Mouse (Mus musculus): ENCODE data around the gene Smarca5. TPM values are rescaled to one million over a fixed set of nuclear protein-coding genes. Genes with fewer than 3 reads are reported as not detected.

Smarca5 gene
- total and polyA plus RNA-seq, 2 experiments from 2014 or later, result 33.3 to 46.7 TPM

DNA sequence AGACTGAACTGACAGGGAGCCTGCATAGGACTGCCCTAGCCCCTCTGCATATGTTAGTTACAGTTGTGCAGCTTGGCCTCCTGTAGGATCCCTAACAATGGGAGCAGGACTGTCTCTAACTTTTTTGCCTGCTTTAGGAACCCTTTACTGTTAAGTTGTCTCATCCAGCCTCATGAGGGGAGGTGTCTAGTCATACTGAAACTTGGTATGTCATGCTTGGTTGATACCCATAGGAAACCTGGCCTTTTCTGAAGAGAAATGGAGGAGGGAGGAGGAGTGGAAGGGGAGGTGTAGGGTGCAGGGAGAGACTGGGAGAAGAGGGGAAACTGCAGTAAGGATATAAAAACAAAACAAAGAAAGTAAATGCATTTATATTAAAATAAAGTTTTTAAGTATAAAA lies 7.0 kb downstream of the Smarca5 start:
- H3K4me1 ChIP-seq (ENCODE audit: insufficient read depth), result no peaks in the 10 kb centered on the region
- ATAC-seq (no peak), DNase-seq (no peak)
- peaks cover 35% of the 10 kb centered on the region for H3K36me3 ChIP-seq (ENCODE audit: insufficient read depth)
- H3K4me3 ChIP-seq (ENCODE audit: low read depth, low read length), result no peak overlapping the region
- TF ChIP-seq CTCF (IDR thresholded peaks at IDR 0.05; ENCODE audit: low read depth), result no peak
- no peak overlapping the region for H3K27ac ChIP-seq (ENCODE audit: low read depth, low read length)
- H3K4me2 ChIP-seq (ENCODE audit: low read depth), result no peak overlapping the region
- no peaks in the 10 kb centered on the region for H3K9me3 ChIP-seq (ENCODE audit: low read length)
- H3K9ac ChIP-seq, result no peak overlapping the region
- no peaks in the 10 kb centered on the region for H3K27me3 ChIP-seq (ENCODE audit: insufficient read depth, low read length)

DNA sequence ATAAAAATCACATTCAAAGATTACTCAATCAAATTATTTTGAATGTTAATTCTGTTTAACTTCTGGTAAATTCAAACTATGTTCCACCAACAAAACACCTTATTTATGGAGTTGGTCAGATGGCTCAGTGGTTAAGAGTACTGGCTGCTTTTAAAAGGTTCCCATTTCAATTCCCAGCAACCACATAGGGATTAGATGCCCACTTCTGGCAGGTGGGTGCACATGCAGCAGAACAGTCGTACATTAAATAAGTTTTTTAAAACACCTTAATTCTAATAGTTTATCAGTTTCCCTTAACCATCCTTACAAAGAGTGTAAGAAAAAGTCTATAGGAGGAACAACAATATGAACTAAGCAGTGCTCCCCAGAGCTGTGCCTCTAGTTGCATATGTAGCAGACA lies 24.8 kb downstream of the Smarca5 start:
- DNase-seq (no peak), ATAC-seq (no peak)
- Histone ChIP-seq H3K4me2 (ENCODE audit: low read depth) (no peak overlapping the region), H3K9me3 (ENCODE audit: low read length) (no peaks in the 10 kb centered on the region), H3K4me3 (ENCODE audit: low read depth, low read length) (no peak overlapping the region), H3K9ac (no peak overlapping the region), H3K4me1 (ENCODE audit: insufficient read depth) (no peaks in the 10 kb centered on the region), H3K36me3 (ENCODE audit: insufficient read depth) (peaks cover 43% of the 10 kb centered on the region), H3K27me3 (ENCODE audit: insufficient read depth, low read length) (no peaks in the 10 kb centered on the region), H3K27ac (ENCODE audit: low read depth, low read length) (no peak overlapping the region)
- 87% methylated on average over 1 of the region's 1 CpGs for WGBS
- TF ChIP-seq CTCF (IDR thresholded peaks at IDR 0.05; ENCODE audit: low read depth), result no peak

DNA sequence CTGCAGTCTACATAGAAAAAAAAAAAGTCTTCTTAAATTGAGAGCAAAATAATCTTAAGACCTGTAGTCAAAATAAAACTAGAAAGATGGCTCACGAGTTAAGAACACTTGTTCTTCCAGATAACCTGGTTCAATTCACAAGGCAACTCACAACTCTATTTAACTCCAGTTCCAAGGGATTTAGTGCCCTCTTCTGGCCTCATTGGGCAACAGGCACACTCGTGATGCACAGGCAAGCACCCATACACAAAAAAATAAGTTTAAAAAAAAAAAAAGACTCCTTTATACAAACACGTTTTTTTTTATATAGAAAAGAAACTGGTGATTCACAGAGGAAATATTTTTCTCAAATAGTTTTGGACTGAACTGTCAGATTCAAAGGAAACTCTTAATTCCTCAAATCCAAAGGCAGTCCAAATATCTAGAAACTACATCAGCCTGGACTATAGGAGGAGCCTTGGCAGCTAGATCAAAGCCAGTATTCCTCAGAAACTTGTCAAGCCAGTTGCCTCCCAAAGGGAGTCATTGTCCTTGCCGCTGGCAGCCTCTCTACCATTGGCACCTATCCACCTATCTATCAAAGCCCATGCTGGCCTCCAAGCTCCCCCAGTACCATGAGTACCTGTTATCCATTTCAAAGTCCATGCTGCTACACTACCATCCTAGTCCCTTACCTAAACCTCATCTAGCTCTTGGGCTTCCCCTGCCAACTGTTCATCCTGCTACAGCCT lies 28.5 kb downstream of the Smarca5 start:
- Histone ChIP-seq H3K4me2 (ENCODE audit: low read depth) (no peak overlapping the region), H3K4me1 (ENCODE audit: insufficient read depth) (no peaks in the 10 kb centered on the region), H3K9me3 (ENCODE audit: low read length) (no peaks in the 10 kb centered on the region), H3K27ac (ENCODE audit: low read depth, low read length) (no peak overlapping the region), H3K9ac (no peak overlapping the region), H3K36me3 (ENCODE audit: insufficient read depth) (peaks cover 50% of the 10 kb centered on the region), H3K27me3 (ENCODE audit: insufficient read depth, low read length) (no peaks in the 10 kb centered on the region), H3K4me3 (ENCODE audit: low read depth, low read length) (no peak overlapping the region)
- ATAC-seq (no peak; the same call in 1 of the 2 replicates), DNase-seq (peak; percentile 64)
- peak; percentile 59 for TF ChIP-seq CTCF (IDR thresholded peaks at IDR 0.05; ENCODE audit: low read depth)
- 57% methylated on average over 4 of the region's 4 CpGs for WGBS

DNA sequence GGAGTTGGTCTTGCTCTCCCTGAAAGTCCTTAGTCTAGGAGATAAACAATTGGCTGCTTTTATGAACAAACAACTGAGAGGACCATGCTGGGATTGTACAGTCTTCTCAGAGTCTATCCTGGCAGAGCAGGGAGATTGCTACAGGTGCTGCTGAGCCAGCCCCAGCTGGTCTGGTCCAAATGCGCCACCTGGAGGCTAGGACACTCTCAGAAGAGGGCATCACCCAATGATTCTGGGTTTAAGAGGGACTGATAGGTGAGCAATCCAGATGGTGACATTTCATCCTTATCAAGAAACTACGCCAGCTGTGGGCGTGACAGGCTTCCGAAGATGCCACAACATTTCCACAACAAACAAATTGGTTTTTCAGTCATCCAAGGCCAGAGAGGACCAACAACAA lies 51.2 kb downstream of the Smarca5 start:
- peak; percentile 70 for TF ChIP-seq CTCF (IDR thresholded peaks at IDR 0.05; ENCODE audit: low read depth)
- no peaks in the 10 kb centered on the region for H3K27me3 ChIP-seq (ENCODE audit: insufficient read depth, low read length)
- H3K36me3 ChIP-seq (ENCODE audit: insufficient read depth), result no peaks in the 10 kb centered on the region
- H3K4me2 ChIP-seq (ENCODE audit: low read depth), result no peak overlapping the region
- H3K4me3 ChIP-seq (ENCODE audit: low read depth, low read length), result no peak overlapping the region
- no peaks in the 10 kb centered on the region for H3K4me1 ChIP-seq (ENCODE audit: insufficient read depth)
- H3K9me3 ChIP-seq (ENCODE audit: low read length), result no peaks in the 10 kb centered on the region
- ATAC-seq (peak; percentile 73), DNase-seq (peak; percentile 68)
- 55% methylated on average over 4 of the region's 4 CpGs for WGBS
- no peak overlapping the region for H3K27ac ChIP-seq (ENCODE audit: low read depth, low read length)
- no peak overlapping the region for H3K9ac ChIP-seq

DNA sequence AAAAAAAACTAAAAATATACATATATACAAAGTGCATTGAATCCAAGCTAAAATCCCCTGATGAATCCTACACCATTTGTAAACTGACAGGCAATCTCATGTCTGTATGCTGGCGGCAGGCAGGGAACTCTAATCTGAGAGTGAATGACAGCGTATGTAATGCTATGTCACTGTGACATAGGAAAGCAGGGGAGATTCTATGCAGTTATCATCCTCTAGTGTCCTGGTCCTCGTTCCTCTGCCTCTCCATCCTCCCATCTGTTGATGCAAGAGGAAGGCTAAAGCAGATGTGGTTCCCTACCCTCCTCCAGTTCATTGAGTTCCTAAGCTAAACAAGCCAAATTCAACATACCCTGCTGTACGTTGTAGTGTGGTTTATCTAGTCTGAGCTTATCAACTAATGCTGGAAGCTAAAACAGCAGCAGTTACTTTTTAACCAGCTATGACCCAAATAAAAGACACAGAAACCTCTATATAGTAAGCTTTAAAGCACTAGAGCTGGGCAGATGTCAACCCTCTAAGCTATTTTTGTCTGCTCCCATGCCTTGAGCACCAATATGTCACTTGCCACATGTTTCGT lies 55.5 kb downstream of the Smarca5 start:
- no peaks in the 10 kb centered on the region for H3K36me3 ChIP-seq (ENCODE audit: insufficient read depth)
- H3K9ac ChIP-seq, result no peak overlapping the region
- no peaks in the 10 kb centered on the region for H3K27me3 ChIP-seq (ENCODE audit: insufficient read depth, low read length)
- H3K4me2 ChIP-seq (ENCODE audit: low read depth), result no peak overlapping the region
- H3K27ac ChIP-seq (ENCODE audit: low read depth, low read length), result no peak overlapping the region
- no peak for TF ChIP-seq CTCF (IDR thresholded peaks at IDR 0.05; ENCODE audit: low read depth)
- no peak overlapping the region for H3K4me3 ChIP-seq (ENCODE audit: low read depth, low read length)
- DNase-seq (no peak), ATAC-seq (no peak)
- WGBS, result 79% methylated on average over 5 of the region's 5 CpGs
- no peaks in the 10 kb centered on the region for H3K4me1 ChIP-seq (ENCODE audit: insufficient read depth)
- H3K9me3 ChIP-seq (ENCODE audit: low read length), result no peaks in the 10 kb centered on the region

DNA sequence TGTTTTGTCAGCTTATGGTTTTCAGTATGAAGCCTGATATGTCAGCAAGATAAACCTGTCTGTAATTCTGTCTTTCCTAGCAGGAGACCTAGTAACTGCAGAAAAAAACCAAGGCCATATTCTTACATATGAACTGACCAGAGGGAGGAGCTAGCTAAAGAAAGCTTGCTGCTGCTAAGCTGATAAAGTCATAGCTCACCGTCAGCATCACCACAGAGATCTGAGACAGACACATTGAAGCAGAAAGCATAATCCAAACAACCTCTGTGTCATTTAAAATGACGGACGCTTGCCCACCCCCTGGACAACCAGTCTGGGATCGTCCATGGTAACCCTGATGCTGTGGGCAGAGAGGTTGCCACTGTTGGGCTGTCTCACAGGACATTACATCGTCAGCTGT lies 56.7 kb downstream of the Smarca5 start:
- 80% methylated on average over 5 of the region's 5 CpGs for WGBS
- ATAC-seq, result no peak
- Histone ChIP-seq H3K27me3 (ENCODE audit: insufficient read depth, low read length) (no peaks in the 10 kb centered on the region), H3K4me1 (ENCODE audit: insufficient read depth) (no peaks in the 10 kb centered on the region), H3K36me3 (ENCODE audit: insufficient read depth) (no peaks in the 10 kb centered on the region), H3K9ac (no peak overlapping the region), H3K9me3 (ENCODE audit: low read length) (no peaks in the 10 kb centered on the region), H3K4me2 (ENCODE audit: low read depth) (no peak overlapping the region), H3K27ac (ENCODE audit: low read depth, low read length) (no peak overlapping the region), H3K4me3 (ENCODE audit: low read depth, low read length) (no peak overlapping the region)
- TF ChIP-seq CTCF (IDR thresholded peaks at IDR 0.05; ENCODE audit: low read depth), result no peak
- no peak for DNase-seq

DNA sequence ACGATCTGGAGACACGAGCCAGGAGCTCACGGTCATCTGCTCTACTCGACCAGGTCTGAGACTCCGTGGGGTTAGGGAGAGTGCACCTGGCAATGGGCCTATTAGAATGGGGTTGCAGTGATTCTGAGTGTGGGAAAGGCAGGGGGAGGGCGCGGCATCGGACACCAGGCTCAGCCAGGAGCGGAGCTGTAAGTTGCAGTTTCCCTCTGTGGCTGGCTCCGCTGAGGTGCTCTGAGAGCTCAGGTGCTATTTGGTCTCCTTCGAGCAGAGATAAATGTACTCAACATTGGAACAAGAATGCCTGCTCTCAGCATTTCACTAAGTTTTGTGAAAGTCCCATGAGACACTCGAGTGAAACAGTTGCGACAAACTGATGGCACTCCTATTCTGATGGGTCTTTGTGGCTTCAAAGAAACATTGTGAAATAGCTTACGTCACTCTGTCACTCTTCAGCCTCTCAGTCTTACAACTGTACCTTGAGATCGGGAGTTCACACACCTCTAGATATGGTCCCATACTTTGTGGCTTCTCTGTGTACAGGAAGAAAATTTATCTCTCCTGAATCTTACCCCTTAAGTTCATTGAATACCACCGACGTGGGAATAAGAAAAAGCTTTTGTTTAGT lies 69.9 kb downstream of the Smarca5 start:
- no peaks in the 10 kb centered on the region for H3K36me3 ChIP-seq (ENCODE audit: insufficient read depth)
- no peak for ATAC-seq
- no peak for DNase-seq
- H3K4me2 ChIP-seq (ENCODE audit: low read depth), result no peak overlapping the region
- H3K4me3 ChIP-seq (ENCODE audit: low read depth, low read length), result no peak overlapping the region
- no peaks in the 10 kb centered on the region for H3K27me3 ChIP-seq (ENCODE audit: insufficient read depth, low read length)
- no peaks in the 10 kb centered on the region for H3K9me3 ChIP-seq (ENCODE audit: low read length)
- H3K9ac ChIP-seq, result no peak overlapping the region
- no peaks in the 10 kb centered on the region for H3K4me1 ChIP-seq (ENCODE audit: insufficient read depth)
- no peak overlapping the region for H3K27ac ChIP-seq (ENCODE audit: low read depth, low read length)
- WGBS, result 80% methylated on average over 17 of the region's 17 CpGs
- TF ChIP-seq CTCF (IDR thresholded peaks at IDR 0.05; ENCODE audit: low read depth), result no peak

All from forebrain, postnatal 0 days (tissue).